Mouse (Mus musculus) cerebellum, adult 2 months (tissue): ENCODE measurements around the gene Zfp536.

Experiments used
- CTCF ChIP-seq: fragments of 200-500 bp; IDR thresholded peaks from 2 replicates; pipeline ENCODE4 v1.5.1; 2011; ENCODE audit warnings: low read depth, mild to moderate bottlenecking, control low read depth, low read length, moderate library complexity, borderline replicate concordance; ENCODE audit not compliant: insufficient read depth
- POLR2A ChIP-seq: fragments of 200-500 bp; IDR thresholded peaks from 2 replicates; pipeline ENCODE4 v1.6.1; 2011; ENCODE audit warnings: low read length, control low read depth, borderline replicate concordance; ENCODE audit not compliant: insufficient read depth

- no peak for TF ChIP-seq CTCF
- TF ChIP-seq POLR2A, result no peak
Observed at GRCm38 (mm10) chr7:37562505-37562904, 210.9 kb downstream of the Zfp536 start.
